Mouse (Mus musculus) erythroblast, embryonic 14.5 days (primary cell): ENCODE results near the gene Ren1.

ENCODE experiments used
- GATA1 ChIP-seq: IDR thresholded peaks from 2 replicates; pipeline ENCODE4 v1.6.1; 2012; ENCODE audit warnings: low read length, inconsistent platforms, mixed read lengths
- TAL1 ChIP-seq: IDR thresholded peaks from 3 replicates; pipeline ENCODE4 v1.6.1; 2012; ENCODE audit warnings: low read length, inconsistent platforms, mixed read lengths

DNA sequence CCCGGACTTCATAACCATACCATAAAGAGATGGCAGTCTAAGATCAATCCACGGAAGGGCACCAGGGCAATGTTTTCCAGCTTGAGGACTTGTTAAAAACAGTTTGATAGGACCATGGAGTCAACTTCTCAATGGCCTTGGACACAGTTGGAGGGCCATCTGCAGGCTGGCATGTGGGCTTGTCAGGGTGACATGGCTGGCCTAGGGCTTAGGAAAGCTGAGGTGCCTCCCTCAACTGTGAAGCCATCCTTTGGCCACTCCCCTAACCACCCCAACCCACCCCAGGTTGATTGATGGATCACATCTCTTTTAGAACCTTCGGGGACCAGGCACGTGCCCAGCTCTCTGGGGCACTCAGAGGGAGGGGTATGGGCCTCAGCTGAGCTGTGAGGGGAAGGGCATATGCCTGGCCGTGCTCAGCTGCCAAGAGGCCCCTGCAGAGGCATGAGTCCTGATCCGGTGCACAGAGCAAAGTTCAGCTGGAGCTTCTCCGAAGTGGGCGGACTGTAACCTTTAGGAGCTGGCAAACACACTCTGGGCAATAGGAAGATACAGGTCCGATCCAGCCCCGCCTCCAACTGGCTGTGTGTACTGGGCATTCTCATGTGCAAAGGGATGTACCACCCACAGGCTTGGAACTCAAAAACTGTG, 25.5 kb downstream of the Ren1 start:
- TF ChIP-seq GATA1 (no peak), TAL1 (no peak)
